Mouse (Mus musculus) urinary bladder, postnatal 10 days (tissue): ENCODE results near the gene Gm32717.
"Not testable (repeated sequence)": the region's sequence is repeated elsewhere in the genome, so short reads cannot be mapped to it uniquely, and the experiment has no call there.

ENCODE experiments used
- DNase-seq: peaks from one replicate; pipeline ENCODE4 v3.0.0; 2022; ENCODE audit warnings: low spot score

Gm32717 gene

GRCm38 (mm10) chr10:118240680-118241079, at the start of gene Gm32717:
TSS of gene Gm32717 (minus strand) at chr10:118240780.
- DNase-seq: not testable (repeated sequence)

GRCm38 (mm10) chr10:118283016-118283415, 42.4 kb upstream of the Gm32717 start:
- DNase-seq: not testable (repeated sequence)

- not testable (repeated sequence) for DNase-seq
These were observed 42.0 kb upstream of the Gm32717 start for GRCm38 (mm10) chr10:118282565-118282964.

GRCm38 (mm10) chr10:118278069-118278468, 37.5 kb upstream of the Gm32717 start:
- DNase-seq: not testable (repeated sequence)

GRCm38 (mm10) chr10:118271416-118271815, 30.8 kb upstream of the Gm32717 start:
- not testable (repeated sequence) for DNase-seq

GRCm38 (mm10) chr10:118268812-118269211, 28.2 kb upstream of the Gm32717 start:
- not testable (repeated sequence) for DNase-seq

- not testable (repeated sequence) for DNase-seq
These were observed 17.8 kb upstream of the Gm32717 start, which contains the start of gene Gm32802 for GRCm38 (mm10) chr10:118258388-118258787. TSS of gene Gm32802 (plus strand) at chr10:118258688.

GRCm38 (mm10) chr10:118250852-118251295, 10.3 kb upstream of the Gm32717 start:
- DNase-seq: no peak

GRCm38 (mm10) chr10:118249006-118249595, 8.5 kb upstream of the Gm32717 start:
- DNase-seq: not testable (repeated sequence)

GRCm38 (mm10) chr10:118232607-118233006, 8.0 kb downstream of the Gm32717 start:
- DNase-seq: not testable (repeated sequence)

GRCm38 (mm10) chr10:118227629-118228028, 13.0 kb downstream of the Gm32717 start:
- not testable (repeated sequence) for DNase-seq

- not testable (repeated sequence) for DNase-seq
These were observed 24.7 kb downstream of the Gm32717 start for GRCm38 (mm10) chr10:118215719-118216393.

GRCm38 (mm10) chr10:118204642-118205041, 35.9 kb downstream of the Gm32717 start, which contains the start of gene Il22:
TSS of gene Il22 (plus strand) at chr10:118204942.
- DNase-seq: no peak

GRCm38 (mm10) chr10:118195150-118195549, 45.4 kb downstream of the Gm32717 start:
- DNase-seq: not testable (repeated sequence)
